22 mouse cellular contexts compared by ENCODE assay signal in the genomic region with DNA sequence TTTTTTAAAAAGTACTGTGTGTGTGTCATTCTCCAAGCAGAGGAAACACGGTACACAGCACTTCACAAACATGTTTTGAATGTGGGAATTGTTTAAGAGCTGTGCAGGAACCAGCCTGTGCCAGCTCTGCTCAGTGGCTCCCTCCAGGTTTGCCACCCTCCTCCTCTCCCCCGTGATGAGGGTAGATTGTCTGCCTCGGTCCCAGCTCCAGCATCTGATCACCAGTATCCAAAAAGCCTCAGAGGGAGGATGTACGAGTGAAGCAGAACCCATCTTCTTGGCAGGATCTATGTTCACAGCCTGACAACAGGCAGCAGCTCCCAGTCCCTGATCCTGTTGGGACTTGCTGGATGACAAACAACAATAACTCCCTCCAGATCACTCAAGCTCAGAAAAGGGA.
A peak's percentile ranks its signal among the peaks of the same experiment; 100 is the strongest.
DNase-seq lines count a peak whose midpoint lies in the region; ATAC-seq and TF ChIP-seq lines count a peak whose summit lies in the region.
"Had no signal": no experiment of that assay in that cellular context is flagged by ENCODE, and none has a peak within 500 bp of the region (broad histone marks: within the 10 kb centered on the region; RNA-seq: fewer than 3 reads in every experiment).

No protein-coding gene starts in this region.

- H3K4me1 ChIP-seq in cerebellum, adult 2 months (ENCODE audit: control insufficient read depth, insufficient read depth, low read length): peaks cover 11% of the 10 kb centered on the region
- no peaks in the 10 kb centered on the region for H3K4me1 ChIP-seq in hindbrain, postnatal 0 days (ENCODE audit: insufficient read depth, low read length)
- H3K4me1 ChIP-seq in hindbrain, embryonic 14.5 days (replicated peaks; ENCODE audit: control insufficient read depth, insufficient read depth, low read length): no peaks in the 10 kb centered on the region
- no peaks in the 10 kb centered on the region for H3K4me1 ChIP-seq in intestine, embryonic 16.5 days (ENCODE audit: control insufficient read depth, insufficient read depth, low read length)
- H3K4me1 ChIP-seq: embryonic facial prominence, embryonic 13.5 days; intestine, embryonic 15.5 days had no signal

- no peak for TF ChIP-seq CTCF in cerebellum, adult 2 months (IDR thresholded peaks at IDR 0.05; ENCODE audit: borderline replicate concordance, insufficient read depth, low read depth, low read length)
- no peak for TF ChIP-seq CTCF in hindbrain, postnatal 0 days (IDR thresholded peaks at IDR 0.05; ENCODE audit: low read depth)

- no peak overlapping the region for H3K9ac ChIP-seq in hindbrain, postnatal 0 days (replicated peaks; ENCODE audit: low read length)
- no peak overlapping the region for H3K9ac ChIP-seq in hindbrain, embryonic 14.5 days
- no peak overlapping the region for H3K9ac ChIP-seq in intestine, embryonic 16.5 days (ENCODE audit: low read depth, low read length)
- H3K9ac ChIP-seq: embryonic facial prominence, embryonic 13.5 days; forebrain, embryonic 12.5 days; hindbrain, embryonic 12.5 days; intestine, embryonic 15.5 days had no signal

- WGBS in cerebellum, adult 2 months: 17% methylated on average over 4 of the region's 4 CpGs
- WGBS in hindbrain, postnatal 0 days: 53% methylated on average over 4 of the region's 4 CpGs
- 79% methylated on average over 4 of the region's 4 CpGs for WGBS in hindbrain, embryonic 14.5 days
- WGBS in intestine, embryonic 16.5 days: 62% methylated on average over 4 of the region's 4 CpGs

- H3K27me3 ChIP-seq in cerebellum, adult 2 months (ENCODE audit: control insufficient read depth, insufficient read depth, low read length): no peaks in the 10 kb centered on the region
- no peaks in the 10 kb centered on the region for H3K27me3 ChIP-seq in hindbrain, postnatal 0 days (ENCODE audit: insufficient read depth, low read length)
- no peaks in the 10 kb centered on the region for H3K27me3 ChIP-seq in hindbrain, embryonic 14.5 days (ENCODE audit: control insufficient read depth, insufficient read depth, low read length)
- no peaks in the 10 kb centered on the region for H3K27me3 ChIP-seq in intestine, embryonic 16.5 days (replicated peaks; ENCODE audit: control insufficient read depth, insufficient read depth, low read length)
- H3K27me3 ChIP-seq: embryonic facial prominence, embryonic 13.5 days; forebrain, embryonic 12.5 days; hindbrain, embryonic 12.5 days; intestine, embryonic 15.5 days had no signal

- TF ChIP-seq POLR2A in cerebellum, adult 2 months (IDR thresholded peaks at IDR 0.05; ENCODE audit: borderline replicate concordance, insufficient read depth, low read length): no peak

- ATAC-seq in hindbrain, postnatal 0 days: 0 out of 2 replicates have a peak, but pooled peaks have one; percentile 21
- no peak for ATAC-seq in hindbrain, embryonic 14.5 days (ENCODE audit: low FRiP score)
- ATAC-seq in intestine, embryonic 16.5 days: no peak
- ATAC-seq: CD4-positive, CD25-positive, alpha-beta regulatory T cell, adult 4 months; forebrain, embryonic 16.5 days; intestine, embryonic 15.5 days had no signal

- H3K4me2 ChIP-seq in hindbrain, postnatal 0 days (ENCODE audit: low read depth, low read length): no peak overlapping the region
- no peak overlapping the region for H3K4me2 ChIP-seq in hindbrain, embryonic 14.5 days (replicated peaks)
- H3K4me2 ChIP-seq in intestine, embryonic 16.5 days (ENCODE audit: low read depth, low read length): no peak overlapping the region
- H3K4me2 ChIP-seq: embryonic facial prominence, embryonic 13.5 days; forebrain, embryonic 12.5 days; hindbrain, embryonic 12.5 days; intestine, embryonic 15.5 days had no signal

- no peaks in the 10 kb centered on the region for H3K36me3 ChIP-seq in hindbrain, postnatal 0 days (ENCODE audit: insufficient read depth, low read length)
- H3K36me3 ChIP-seq in hindbrain, embryonic 14.5 days (replicated peaks; ENCODE audit: control insufficient read depth, insufficient read depth): no peaks in the 10 kb centered on the region
- H3K36me3 ChIP-seq in intestine, embryonic 16.5 days (ENCODE audit: control insufficient read depth, insufficient read depth, low read length): no peaks in the 10 kb centered on the region
- H3K36me3 ChIP-seq: embryonic facial prominence, embryonic 13.5 days; forebrain, embryonic 12.5 days; G1E; heart, embryonic 10.5 days; hindbrain, embryonic 12.5 days; intestine, embryonic 15.5 days had no signal

- H3K9me3 ChIP-seq in hindbrain, postnatal 0 days (ENCODE audit: low read length): no peaks in the 10 kb centered on the region
- H3K9me3 ChIP-seq in hindbrain, embryonic 14.5 days (ENCODE audit: control insufficient read depth, low read length): no peaks in the 10 kb centered on the region
- H3K9me3 ChIP-seq in intestine, embryonic 16.5 days (ENCODE audit: control insufficient read depth, low read length): no peaks in the 10 kb centered on the region
- H3K9me3 ChIP-seq: embryonic facial prominence, embryonic 13.5 days; forebrain, embryonic 12.5 days; heart, embryonic 10.5 days; hindbrain, embryonic 12.5 days; intestine, embryonic 15.5 days had no signal

- H3K27ac ChIP-seq in cerebellum, adult 2 months (ENCODE audit: insufficient read depth, low read length): no peak overlapping the region
- no peak overlapping the region for H3K27ac ChIP-seq in hindbrain, postnatal 0 days
- no peak overlapping the region for H3K27ac ChIP-seq in hindbrain, embryonic 14.5 days
- H3K27ac ChIP-seq in intestine, embryonic 16.5 days (ENCODE audit: low read length): no peak overlapping the region
- H3K27ac ChIP-seq: embryonic facial prominence, embryonic 13.5 days; forebrain, embryonic 12.5 days; heart, embryonic 10.5 days; hindbrain, embryonic 12.5 days; intestine, embryonic 15.5 days had no signal

- peak; percentile 27 to 28 for DNase-seq in cerebellum, adult 2 months
- DNase-seq in cerebellum, postnatal 14 days: no peak
- no peak for DNase-seq in hindbrain, postnatal 0 days (ENCODE audit: low spot score)
- DNase-seq in hindbrain, embryonic 14.5 days (ENCODE audit: low spot score): no peak
- DNase-seq in layer of hippocampus, adult 9-11 months: peak; percentile 33
- no peak for DNase-seq in layer of hippocampus, adult 9-10 months (ENCODE audit: low spot score)
- DNase-seq: adrenal gland, adult 8-10 months; B cell, adult 2 months; cerebellum, postnatal 36 days; gastrocnemius, postnatal 10 days; heart, adult 18-20 months; heart, postnatal 10 days; heart, postnatal 4 days had no signal

- no peak overlapping the region for H3K4me3 ChIP-seq in cerebellum, adult 2 months (replicated peaks; ENCODE audit: insufficient read depth, low read depth, low read length)
- no peak overlapping the region for H3K4me3 ChIP-seq in hindbrain, postnatal 0 days (ENCODE audit: low read length)
- H3K4me3 ChIP-seq in hindbrain, embryonic 14.5 days (replicated peaks; ENCODE audit: low read length): no peak overlapping the region
- no peak overlapping the region for H3K4me3 ChIP-seq in intestine, embryonic 16.5 days (ENCODE audit: low read length)
- H3K4me3 ChIP-seq: embryonic facial prominence, embryonic 13.5 days; forebrain, embryonic 12.5 days; heart, embryonic 10.5 days; hindbrain, embryonic 12.5 days; intestine, embryonic 15.5 days had no signal

Comparison
In these comparisons a context has a peak if more than half of its experiments do, and no peak if none do; other contexts are left out.
1. DNase-seq: peak in cerebellum, adult 2 months (2 of 2) and layer of hippocampus, adult 9-11 months (single experiment); none in cerebellum, postnatal 14 days (0 of 2), hindbrain, postnatal 0 days (single experiment), hindbrain, embryonic 14.5 days (single experiment) and layer of hippocampus, adult 9-10 months (single experiment).